Comparison of ENCODE assay signal across 8 mouse cellular contexts in genomic region chr4:116507425-116508218, GRCm38 (mm10). TPM values are rescaled to one million over a fixed set of nuclear protein-coding genes. Genes with fewer than 3 reads are reported as not detected.
A peak's percentile ranks its signal among the peaks of the same experiment; 100 is the strongest.
DNase-seq lines count a peak whose midpoint lies in the region; ATAC-seq and TF ChIP-seq lines count a peak whose summit lies in the region.

Gene Ipp, plus strand, starts transcription at chr4:116507549.

- peak within 1 kb of the TSS; percentile 80 for H3K4me3 ChIP-seq in ES-Bruce4 (ENCODE audit: low read depth, low read length)
- peak within 1 kb of the TSS; percentile 51 for H3K4me3 ChIP-seq in forebrain, embryonic 13.5 days
- peak within 1 kb of the TSS; percentile 67 for H3K4me3 ChIP-seq in liver, postnatal 0 days (ENCODE audit: low read depth, low read length)
- H3K4me3 ChIP-seq in neural tube, embryonic 14.5 days (ENCODE audit: low read depth, low read length) = peak within 1 kb of the TSS; percentile 58

- TF ChIP-seq EP300 in ES-Bruce4 (IDR thresholded peaks at IDR 0.05; ENCODE audit: insufficient read depth, low read depth, low read length) = peak; percentile 25; the same call in 1 of the 2 replicates
- TF ChIP-seq EP300 in liver, postnatal 0 days (IDR thresholded peaks at IDR 0.05; ENCODE audit: low read depth) = no peak

- H3K9me3 ChIP-seq in ES-Bruce4 (replicated peaks; ENCODE audit: control insufficient read depth, insufficient read depth, low read length, poor library complexity, severe bottlenecking) = no peaks in the 10 kb centered on the region
- H3K9me3 ChIP-seq in forebrain, embryonic 13.5 days (replicated peaks) = no peaks in the 10 kb centered on the region
- H3K9me3 ChIP-seq in liver, postnatal 0 days (ENCODE audit: low read length) = no peaks in the 10 kb centered on the region
- H3K9me3 ChIP-seq in neural tube, embryonic 14.5 days (ENCODE audit: control insufficient read depth, low read length) = no peaks in the 10 kb centered on the region

- ATAC-seq in cerebellum, adult (ENCODE audit: insufficient number of reproducible peaks, low FRiP score, low TSS enrichment) = peak; percentile 98
- peak; percentile 99 for ATAC-seq in forebrain, embryonic 13.5 days
- peak; percentile 99 for ATAC-seq in liver, postnatal 0 days
- peak; percentile 99 for ATAC-seq in neural tube, embryonic 14.5 days (ENCODE audit: low read depth)

- WGBS in forebrain, embryonic 13.5 days = under 1% methylated on average over 53 of the region's 55 CpGs
- under 1% methylated on average over 55 of the region's 55 CpGs for WGBS in large intestine, adult 2 months
- under 1% methylated on average over 55 of the region's 55 CpGs for WGBS in liver, postnatal 0 days (ENCODE audit: insufficient replicate concordance)
- under 1% methylated on average over 55 of the region's 55 CpGs for whole genome bisulfite sequencing in neural tube, embryonic 14.5 days

- no peak for TF ChIP-seq CTCF in ES-Bruce4 (IDR thresholded peaks at IDR 0.05; ENCODE audit: low read depth, low read length)
- TF ChIP-seq CTCF in liver, postnatal 0 days (IDR thresholded peaks at IDR 0.05; ENCODE audit: low read depth) = peak; percentile 36

- intact Hi-C loops in heart, postnatal 10 days (cut with DNase I) = loop anchor here (1.0 to 5.0 kb wide), 2 partner anchors 43 to 50 kb away; partner anchors contain the start of genes Gpbp1l1, Mast2 and Tmem69

- peak; percentile 95 to 96 for DNase-seq in heart, postnatal 10 days
- peak; percentile 69 for DNase-seq in large intestine, adult 2 months (ENCODE audit: low read depth, low spot score)
- DNase-seq in liver, postnatal 0 days = peak; percentile 98
- peak; percentile 98 for DNase-seq in testis, postnatal 10 days (ENCODE audit: low spot score)

- H3K4me2 ChIP-seq in forebrain, embryonic 13.5 days = peak within 1 kb of the TSS; percentile 70
- H3K4me2 ChIP-seq in liver, postnatal 0 days (ENCODE audit: low read depth, low read length) = peak within 1 kb of the TSS; percentile 81
- peak within 1 kb of the TSS; percentile 62 for H3K4me2 ChIP-seq in neural tube, embryonic 14.5 days (ENCODE audit: low read depth, low read length)

- no peaks in the 10 kb centered on the region for H3K27me3 ChIP-seq in ES-Bruce4 (ENCODE audit: control insufficient read depth, insufficient read depth, low read length, poor library complexity, severe bottlenecking)
- no peaks in the 10 kb centered on the region for H3K27me3 ChIP-seq in forebrain, embryonic 13.5 days
- H3K27me3 ChIP-seq in liver, postnatal 0 days (ENCODE audit: insufficient read depth, low read length) = no peaks in the 10 kb centered on the region
- no peaks in the 10 kb centered on the region for H3K27me3 ChIP-seq in neural tube, embryonic 14.5 days (ENCODE audit: control insufficient read depth, insufficient read depth, low read length)

- peak within 1 kb of the TSS; percentile 37; the same call in 1 of the 2 replicates for H3K27ac ChIP-seq in ES-Bruce4 (ENCODE audit: insufficient read depth, low read length)
- H3K27ac ChIP-seq in forebrain, embryonic 13.5 days = peak within 1 kb of the TSS; percentile 81
- peak within 1 kb of the TSS; percentile 77 for H3K27ac ChIP-seq in liver, postnatal 0 days (ENCODE audit: low read depth)
- peak within 1 kb of the TSS; percentile 85 for H3K27ac ChIP-seq in neural tube, embryonic 14.5 days (ENCODE audit: low read depth, low read length)

- no peaks in the 10 kb centered on the region for H3K36me3 ChIP-seq in ES-Bruce4 (ENCODE audit: control insufficient read depth, insufficient read depth, low read length, poor library complexity, severe bottlenecking)
- peaks cover 4% of the 10 kb centered on the region for H3K36me3 ChIP-seq in forebrain, embryonic 13.5 days (ENCODE audit: poor library complexity, severe bottlenecking)
- 0 out of 2 replicates have a peak, but pooled peaks cover 3% of the 10 kb centered on the region for H3K36me3 ChIP-seq in liver, postnatal 0 days (replicated peaks; ENCODE audit: insufficient read depth, low read length)
- H3K36me3 ChIP-seq in neural tube, embryonic 14.5 days (ENCODE audit: control insufficient read depth, insufficient read depth, low read length) = no peaks in the 10 kb centered on the region

- no peak for TF ChIP-seq POLR2A in ES-Bruce4 (IDR thresholded peaks at IDR 0.05; ENCODE audit: insufficient read depth, low read length)

- no peaks in the 10 kb centered on the region for H3K4me1 ChIP-seq in ES-Bruce4 (ENCODE audit: control insufficient read depth, insufficient read depth, low read length)
- H3K4me1 ChIP-seq in forebrain, embryonic 13.5 days = peaks cover 14% of the 10 kb centered on the region
- peaks cover 20% of the 10 kb centered on the region for H3K4me1 ChIP-seq in liver, postnatal 0 days (ENCODE audit: insufficient read depth)
- peaks cover 8% of the 10 kb centered on the region; the same call in 1 of the 2 replicates for H3K4me1 ChIP-seq in neural tube, embryonic 14.5 days (ENCODE audit: control insufficient read depth, insufficient read depth, low read length)

- H3K9ac ChIP-seq in ES-Bruce4 (ENCODE audit: low read depth, poor library complexity, severe bottlenecking) = peak within 1 kb of the TSS; percentile 76
- peak within 1 kb of the TSS; percentile 76 for H3K9ac ChIP-seq in forebrain, embryonic 13.5 days
- peak within 1 kb of the TSS; percentile 72 for H3K9ac ChIP-seq in liver, postnatal 0 days (replicated peaks)
- H3K9ac ChIP-seq in neural tube, embryonic 14.5 days (replicated peaks; ENCODE audit: low read depth, low read length) = peak within 1 kb of the TSS; percentile 74

RNA-seq across cellular contexts. Expression of gene Ipp, which starts in this region (rescaled TPM):
- polyA plus RNA-seq in ES-Bruce4 (2011; ENCODE audit: insufficient read depth, insufficient read length, low read depth, missing spikeins) = 11.1 and 13.2 TPM in 2 replicates
- 19.8 and 21.0 TPM in 2 replicates for polyA plus RNA-seq in forebrain, embryonic 13.5 days (2015; fragmentation: Nextera tagmentation; extraction: Ambion mirVana)
- total RNA-seq in heart, postnatal 10 days (2021) = 10 to 100 TPM; 15.1 to 17.1 TPM
- 2.0 and 3.0 TPM in 2 replicates for polyA plus RNA-seq in large intestine, adult 2 months (2012; rRNA removed)
- polyA plus RNA-seq in liver, postnatal 0 days (2015; fragmentation: Nextera tagmentation; extraction: Ambion mirVana) = 8.1 and 9.1 TPM in 2 replicates
- polyA plus RNA-seq in neural tube, embryonic 14.5 days (2014; fragmentation: Nextera tagmentation; extraction: Ambion mirVana) = 4.0 and 5.3 TPM in 2 replicates

Comparison
In these comparisons a context has a peak if more than half of its experiments do, and no peak if none do; other contexts are left out.
1. Peak in every context shown above with its lines: DNase-seq, ATAC-seq, H3K4me3 ChIP-seq and H3K27ac ChIP-seq.